Mouse (Mus musculus) lung, postnatal 25 days (tissue): ENCODE measurements at regions not wholly inside any gene's neighbourhood (a gene's known extent, or its start where the extent isn't known, plus 50 kb on each side); places are given as distances from the start of the nearest gene placed in this dataset.

Experiments
- DNase-seq: peaks from one replicate; pipeline ENCODE4 v3.0.0; 2022; ENCODE audit warnings: low spot score

- peak; percentile 14 for DNase-seq
Observed at GRCm38 (mm10) chr7:70576112-70576910, 209.8 kb upstream of the Nr2f2 start.

DNA sequence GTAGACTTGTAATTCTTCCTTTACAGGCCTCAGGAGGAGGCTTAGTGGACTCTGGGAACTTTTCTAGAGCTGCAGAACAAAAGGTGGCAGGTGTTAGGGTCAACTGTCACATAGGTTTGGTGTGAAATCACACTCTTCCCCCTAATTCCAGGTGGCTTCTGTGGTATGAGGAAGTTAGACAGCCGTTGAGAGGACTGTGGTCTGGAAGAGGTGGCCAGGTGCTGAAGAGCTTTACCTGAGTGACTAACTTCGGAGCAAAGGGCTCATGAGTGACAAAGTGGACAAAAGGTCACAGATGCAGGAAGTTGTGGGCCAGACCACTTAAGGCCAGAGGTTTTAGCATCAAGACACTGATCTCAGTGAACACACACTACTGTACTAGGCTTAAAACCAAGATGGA, 209.1 kb upstream of the Nr2f2 start:
- peak; percentile 38 for DNase-seq

DNA sequence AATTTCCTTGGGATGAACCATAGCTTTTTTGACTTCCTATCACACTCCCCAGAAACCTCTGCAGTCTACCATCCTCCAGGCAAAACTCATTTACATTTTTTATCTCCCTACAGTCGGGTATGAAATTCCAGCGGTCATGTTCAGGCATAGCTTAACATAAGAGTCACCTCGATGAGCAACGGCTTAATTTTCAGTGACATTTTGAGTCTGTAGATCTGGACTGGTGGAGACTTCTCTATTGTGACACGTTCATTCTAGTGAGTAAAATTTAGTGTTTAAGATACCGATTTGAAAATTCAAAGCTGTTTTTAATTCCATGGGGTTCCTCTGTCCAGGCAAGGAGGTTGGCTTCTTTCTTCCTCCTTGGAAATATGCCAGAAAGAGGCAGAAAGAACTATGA, 207.7 kb upstream of the Nr2f2 start:
- no peak for DNase-seq

DNA sequence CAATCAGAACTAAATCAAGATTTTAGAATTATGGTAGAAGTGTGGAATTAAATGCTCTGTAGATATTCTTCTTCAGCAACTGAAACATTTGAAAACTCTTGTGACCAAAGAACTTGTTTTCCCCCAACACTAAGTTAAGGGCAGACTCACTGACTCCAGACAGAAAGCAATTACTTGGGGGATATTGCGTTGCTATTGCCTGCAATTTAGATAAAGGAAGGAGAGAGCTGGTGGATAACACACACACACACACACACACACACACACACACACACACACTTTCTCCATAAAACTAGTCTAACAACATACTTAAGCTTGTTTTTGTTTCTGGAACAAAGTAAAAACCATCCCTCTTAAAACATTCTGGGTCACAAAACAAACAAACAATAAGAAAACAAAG, 198.5 kb upstream of the Nr2f2 start:
- no peak for DNase-seq

GRCm38 (mm10) chr7:70548936-70549450, 182.5 kb upstream of the Nr2f2 start:
- DNase-seq = no peak

GRCm38 (mm10) chr7:70541881-70542665, 175.5 kb upstream of the Nr2f2 start:
- no peak for DNase-seq

DNA sequence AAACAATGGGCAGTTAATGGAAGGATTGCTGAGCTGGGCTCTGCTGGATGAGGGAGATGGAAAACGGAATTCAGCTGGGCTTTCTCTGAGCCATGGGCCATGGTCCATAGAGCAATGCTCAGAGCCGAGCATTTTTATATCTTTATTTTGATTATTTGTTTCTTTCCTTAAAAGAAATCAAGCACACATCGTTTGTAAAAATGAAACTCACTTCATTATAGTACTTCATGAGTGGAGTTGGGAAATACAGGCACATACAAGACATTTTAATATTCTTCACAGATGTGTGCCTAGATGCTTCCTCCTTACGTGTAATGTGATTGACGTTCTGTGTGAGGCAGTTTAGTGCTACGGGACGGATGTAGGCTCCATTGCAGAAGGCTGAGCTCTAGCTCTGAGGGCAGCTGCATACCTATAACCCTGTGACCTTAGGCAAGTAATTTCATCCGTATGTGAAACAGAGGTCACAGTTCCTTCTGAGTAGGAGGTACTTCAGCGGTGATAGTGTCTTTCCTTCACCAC, 172.6 kb upstream of the Nr2f2 start:
- DNase-seq = no peak

DNA sequence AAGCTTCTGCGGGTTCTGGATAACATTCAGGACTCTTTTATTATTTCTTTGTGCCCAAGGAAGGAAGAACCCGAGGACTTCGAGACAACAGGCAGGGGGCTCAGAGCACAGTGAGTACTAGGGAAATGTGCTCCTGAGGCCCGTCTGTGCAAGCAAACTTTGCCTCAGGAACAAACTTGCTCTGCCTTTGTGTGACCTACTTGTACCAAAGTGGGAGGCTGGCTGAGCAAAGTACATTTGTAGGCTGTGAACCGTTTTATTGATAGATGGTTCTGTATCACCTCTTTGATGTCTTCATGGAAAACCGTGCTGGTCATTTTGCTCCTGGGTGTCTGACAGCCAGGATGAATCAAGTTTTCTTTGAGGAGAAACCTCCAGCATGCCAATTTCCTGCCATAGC, 169.5 kb upstream of the Nr2f2 start:
- no peak for DNase-seq

GRCm38 (mm10) chr7:70533552-70533951, 167.0 kb upstream of the Nr2f2 start:
- no peak for DNase-seq

- no peak for DNase-seq
Observed at GRCm38 (mm10) chr7:70527921-70528320, 161.4 kb upstream of the Nr2f2 start.

GRCm38 (mm10) chr7:70525372-70525771, 158.8 kb upstream of the Nr2f2 start:
- no peak for DNase-seq

DNA sequence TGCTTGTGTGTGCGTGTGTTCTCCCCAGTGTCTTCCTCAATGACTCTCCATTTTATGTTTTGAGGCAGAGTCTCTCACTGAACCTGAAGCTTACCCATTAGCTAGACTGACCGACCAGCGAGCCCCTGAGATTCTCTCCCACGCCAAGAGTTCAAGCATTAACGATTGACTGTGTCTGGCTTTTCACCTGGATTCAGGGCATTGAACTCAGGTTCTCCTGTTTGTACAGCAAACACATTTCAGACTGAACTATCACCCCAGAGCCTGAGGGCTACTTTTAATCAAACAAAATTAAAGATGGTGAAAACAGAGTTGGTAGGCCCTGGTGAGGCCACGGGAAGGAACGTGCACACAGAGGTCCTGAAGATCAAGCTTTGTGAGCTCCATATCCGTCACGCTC, 158.2 kb upstream of the Nr2f2 start:
- no peak for DNase-seq

- DNase-seq = no peak
Observed at GRCm38 (mm10) chr7:70524251-70524650, 157.7 kb upstream of the Nr2f2 start.

- no peak for DNase-seq
Observed at GRCm38 (mm10) chr7:70516741-70517140, 150.2 kb upstream of the Nr2f2 start.

DNA sequence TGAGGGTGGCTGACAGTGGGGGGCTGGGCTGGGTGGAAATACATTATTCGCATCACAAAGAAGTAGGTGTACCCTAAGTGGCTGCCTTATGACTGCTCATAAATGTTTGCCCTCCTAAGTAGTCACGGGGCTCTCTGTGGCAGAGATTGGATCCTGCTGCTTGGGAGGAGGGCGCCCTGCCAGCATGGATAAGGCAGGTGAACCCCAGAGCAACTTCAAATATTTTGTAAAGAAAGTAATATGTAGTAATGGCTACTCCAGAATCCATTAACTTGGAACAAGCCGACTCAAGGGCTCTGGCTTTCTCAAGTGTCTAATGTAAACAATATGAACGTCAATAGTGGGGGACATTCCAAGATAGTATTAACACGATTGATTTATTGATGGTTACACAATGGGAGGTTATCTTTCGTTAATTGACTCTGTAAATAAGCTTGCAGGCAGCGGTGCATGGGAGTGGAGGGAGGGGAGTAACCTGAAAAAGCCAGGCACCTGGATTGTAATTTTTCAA, 148.9 kb upstream of the Nr2f2 start:
- DNase-seq = peak; percentile 50

DNA sequence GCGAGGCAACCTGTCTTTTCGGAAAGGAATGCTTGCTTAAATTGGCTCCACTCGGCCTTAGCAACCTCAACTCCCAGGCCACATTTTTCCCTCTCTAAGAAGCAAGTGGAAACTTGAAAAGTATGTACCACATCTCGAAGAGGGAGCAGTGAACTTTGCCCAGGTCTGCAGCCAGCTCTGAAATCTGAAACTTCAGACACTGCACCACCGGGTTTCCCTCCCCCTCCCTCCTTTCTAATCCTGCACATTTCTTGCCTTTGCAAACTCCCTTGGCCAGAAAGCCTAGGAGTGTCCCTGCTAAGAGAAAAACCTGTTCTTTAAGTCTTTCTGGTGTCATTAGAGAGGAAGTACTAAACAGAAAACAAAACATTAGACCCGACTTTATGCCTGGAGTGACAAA, 148.1 kb upstream of the Nr2f2 start:
- peak; percentile 38 for DNase-seq

- no peak for DNase-seq
Observed at GRCm38 (mm10) chr7:70512354-70512753, 145.8 kb upstream of the Nr2f2 start.

- DNase-seq = no peak
Observed at GRCm38 (mm10) chr7:70505671-70506181, 139.2 kb upstream of the Nr2f2 start.

GRCm38 (mm10) chr7:70501821-70502220, 135.3 kb upstream of the Nr2f2 start:
- no peak for DNase-seq

DNA sequence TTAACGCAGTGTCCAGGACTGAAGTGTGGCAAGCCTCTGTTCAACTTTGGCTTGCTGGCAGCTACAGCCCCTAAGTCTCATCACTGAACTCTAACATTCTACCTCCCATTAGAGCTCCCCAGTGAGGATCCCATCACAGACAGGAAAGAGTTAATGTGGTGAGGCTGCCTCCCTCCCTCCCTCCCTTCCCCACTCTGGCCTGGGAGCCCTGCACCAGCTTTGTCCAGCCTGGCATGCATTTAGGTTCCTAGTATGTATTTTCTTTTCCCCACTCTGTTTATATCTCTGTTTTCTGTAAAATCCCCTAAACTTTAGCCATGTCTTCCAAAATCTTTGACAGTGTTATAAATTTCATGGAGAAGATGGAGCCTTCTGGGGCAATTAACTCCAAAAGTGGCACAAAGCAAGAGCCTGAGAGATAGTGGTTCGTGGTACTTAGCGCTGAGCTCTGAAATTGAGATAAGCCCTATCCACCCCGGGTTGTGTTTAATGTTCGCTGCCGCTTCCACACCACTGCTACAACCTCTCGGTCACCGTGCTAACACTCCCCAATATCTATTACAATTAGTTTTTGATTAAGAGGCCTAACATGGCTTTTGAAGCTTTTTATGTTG, 130.1 kb upstream of the Nr2f2 start:
- DNase-seq = no peak

GRCm38 (mm10) chr7:70484201-70484600, 117.7 kb upstream of the Nr2f2 start:
- no peak for DNase-seq

DNA sequence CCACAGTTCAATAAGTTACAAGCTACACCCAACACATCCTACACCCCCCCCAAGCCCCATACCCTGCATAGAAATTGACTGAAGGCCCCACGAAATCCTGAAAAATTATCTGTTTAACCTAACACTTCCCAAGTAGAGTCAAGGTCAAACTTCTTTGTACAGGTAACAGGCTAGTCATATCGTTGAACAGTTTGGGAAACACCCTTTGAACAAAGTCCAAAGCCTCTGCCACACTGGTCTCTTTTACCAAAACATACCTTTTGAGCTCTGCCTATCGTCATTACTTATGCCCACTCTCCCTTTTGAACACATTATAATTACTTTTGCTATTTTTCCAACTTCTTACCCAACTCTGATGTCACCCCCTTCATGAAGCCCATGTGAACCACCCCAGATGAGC, 117.0 kb upstream of the Nr2f2 start:
- DNase-seq = no peak
